Mouse (Mus musculus): ENCODE results near the gene Fto. TPM values are rescaled to one million over a fixed set of nuclear protein-coding genes. Genes with fewer than 3 reads are reported as not detected.
A peak's percentile ranks its signal among the peaks of the same experiment; 100 is the strongest.

Gene Fto
- total RNA-seq, 4 experiments from 2014 or later: 59.3 to 70.7 (median 65.1) TPM

DNA sequence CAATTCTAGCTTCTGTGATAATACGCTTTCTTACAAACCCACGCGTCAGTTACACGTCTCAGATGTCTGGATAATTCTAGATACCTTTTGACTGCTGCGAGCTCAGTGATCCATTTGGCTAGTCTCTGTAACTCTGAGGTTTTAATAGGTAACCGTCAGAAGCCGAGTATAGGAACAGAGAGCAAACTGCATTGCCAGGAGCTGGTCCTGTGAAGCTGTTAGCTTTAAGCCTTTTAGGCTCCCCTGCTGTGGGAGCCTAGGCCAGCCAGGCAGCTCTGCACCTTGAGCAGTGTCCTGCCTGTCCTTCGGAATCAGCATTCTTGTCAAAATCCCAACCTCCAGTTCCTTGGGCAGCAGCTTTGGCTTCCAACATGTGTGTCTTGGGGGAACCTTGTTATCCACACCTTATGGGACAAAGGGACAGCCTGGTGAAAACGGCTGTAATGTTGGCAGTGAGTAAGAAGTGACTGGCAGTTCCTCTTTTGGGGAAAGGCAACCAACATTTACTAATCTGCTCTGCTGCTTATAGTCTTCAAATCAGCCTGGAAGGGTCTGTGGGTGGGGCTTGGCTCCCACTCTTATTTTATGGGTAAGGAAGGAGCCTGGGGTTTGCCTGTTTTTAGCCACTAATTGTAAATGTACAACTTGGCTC, 77.2 kb downstream of the Fto start:
- no peak for DNase-seq (ENCODE audit: low spot score)

DNA sequence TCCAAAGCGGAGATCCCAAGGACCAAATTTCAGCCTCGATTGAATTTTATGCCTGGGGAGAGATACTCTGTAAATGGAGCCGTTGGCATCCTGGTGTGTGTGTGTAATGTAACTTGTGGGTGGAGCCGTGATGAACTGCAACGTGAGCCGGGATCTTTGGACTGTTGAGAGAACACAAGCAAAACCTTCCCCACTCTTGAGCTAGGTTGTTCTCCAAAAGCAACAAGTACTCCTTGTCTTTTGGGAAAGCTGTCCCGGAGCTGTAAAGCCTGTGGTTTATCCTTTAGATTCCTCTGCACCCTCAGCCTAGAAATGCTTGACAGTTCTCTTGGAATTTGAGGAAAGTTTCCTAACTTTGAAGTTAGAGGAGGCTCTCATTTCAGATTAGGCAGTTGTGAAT, 78.9 kb downstream of the Fto start:
- DNase-seq (ENCODE audit: low spot score): no peak

DNA sequence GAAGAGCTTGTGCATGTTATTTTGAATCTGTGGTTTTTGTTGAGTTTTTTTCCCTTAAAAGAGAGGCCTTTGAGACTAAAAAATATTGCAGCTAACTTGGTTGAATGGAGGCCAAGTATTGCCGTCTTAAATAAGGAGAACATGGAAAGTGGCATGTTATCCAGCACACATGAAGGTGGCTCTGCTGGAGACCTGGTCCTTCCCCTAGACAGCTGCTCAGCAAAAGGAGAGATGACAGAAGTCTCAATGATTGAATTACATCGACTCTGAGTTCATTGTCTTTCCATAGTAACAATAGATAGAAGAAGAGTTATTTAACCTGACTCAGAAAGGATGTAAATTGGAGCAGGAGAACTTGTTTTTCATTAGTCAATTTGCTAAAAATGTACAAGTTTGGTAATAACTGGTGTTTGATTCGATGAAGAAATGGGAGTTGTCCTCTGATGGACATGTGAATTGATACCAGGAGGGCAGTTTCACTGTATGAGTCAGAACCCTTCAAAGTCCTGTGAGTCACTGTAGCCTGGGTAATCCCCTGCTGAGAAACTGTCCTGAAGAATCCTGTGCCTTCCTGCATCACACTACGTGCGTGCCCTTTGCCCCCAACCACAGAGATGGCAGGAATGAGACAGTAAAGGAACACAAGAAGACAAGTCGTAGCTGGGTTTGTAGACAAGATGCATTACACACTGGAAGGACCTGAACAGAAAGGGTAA, 82.2 kb downstream of the Fto start:
- no peak for DNase-seq (ENCODE audit: low spot score)

DNA sequence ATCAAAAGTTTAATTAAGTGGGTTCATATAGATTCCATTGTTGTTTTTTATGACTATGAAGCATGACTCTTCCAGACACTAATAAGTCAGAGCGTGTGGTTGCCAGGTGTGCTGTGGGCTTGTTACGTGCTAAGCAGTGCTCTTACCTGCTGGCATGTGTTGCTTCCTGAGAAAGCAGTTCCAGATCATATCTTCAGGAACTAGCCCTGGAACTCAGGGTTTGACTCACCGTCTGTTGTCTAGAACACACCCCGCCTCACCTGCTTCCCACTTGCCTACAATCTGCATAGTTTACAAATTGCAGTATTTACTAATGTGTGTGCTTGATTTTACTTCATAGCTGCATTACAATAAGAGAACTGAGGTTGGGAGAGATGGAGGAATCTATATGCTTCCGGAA, 84.7 kb downstream of the Fto start:
- no peak for DNase-seq (ENCODE audit: low spot score)

DNA sequence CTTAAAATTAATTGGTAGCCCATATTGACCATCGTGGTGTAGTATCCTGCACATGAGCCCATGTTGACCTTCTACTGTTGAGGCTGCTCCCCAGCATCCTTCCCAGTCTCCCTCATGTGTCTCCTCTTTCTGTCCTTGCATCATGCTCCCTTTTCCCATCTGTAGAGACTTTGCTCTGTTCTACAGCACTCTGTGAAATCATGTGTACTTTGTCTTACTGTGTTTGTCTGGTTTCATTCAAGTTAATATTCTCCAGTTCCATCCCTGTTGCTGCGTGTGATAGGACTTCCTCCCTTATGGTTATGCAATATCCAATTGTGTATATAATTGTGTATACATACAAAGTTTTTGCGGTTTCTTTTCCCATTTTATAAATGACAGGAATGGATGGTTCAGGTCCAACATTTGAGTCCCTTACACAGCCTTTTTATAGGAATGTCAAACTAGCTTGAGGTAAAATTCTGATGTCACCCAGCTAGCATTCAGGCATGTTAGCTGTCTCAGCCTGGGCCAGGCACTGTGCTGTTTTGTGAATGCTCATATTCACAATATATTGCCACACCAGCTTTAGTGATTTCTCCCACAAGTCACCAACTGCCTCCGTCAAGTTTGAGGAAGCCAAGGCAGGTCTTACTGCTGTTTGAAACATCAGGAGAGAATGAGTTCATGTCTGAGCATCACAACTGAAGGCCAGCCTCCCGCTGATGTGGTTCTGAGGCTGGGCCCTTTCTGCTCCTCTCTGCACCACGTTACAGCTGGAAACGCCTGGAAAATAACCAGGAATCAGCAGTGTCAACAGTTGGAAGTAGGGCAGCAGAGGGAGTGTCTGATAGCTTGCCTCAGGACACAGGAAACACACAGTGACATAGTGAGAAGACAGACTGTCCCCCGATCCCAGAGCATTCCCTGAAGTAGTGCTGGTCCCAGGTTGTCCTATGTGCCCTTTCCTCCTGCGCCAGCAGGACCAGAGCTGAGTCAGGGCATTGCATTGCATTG, 90.0 kb downstream of the Fto start:
- peak; percentile 54 for DNase-seq (ENCODE audit: low spot score)

DNA sequence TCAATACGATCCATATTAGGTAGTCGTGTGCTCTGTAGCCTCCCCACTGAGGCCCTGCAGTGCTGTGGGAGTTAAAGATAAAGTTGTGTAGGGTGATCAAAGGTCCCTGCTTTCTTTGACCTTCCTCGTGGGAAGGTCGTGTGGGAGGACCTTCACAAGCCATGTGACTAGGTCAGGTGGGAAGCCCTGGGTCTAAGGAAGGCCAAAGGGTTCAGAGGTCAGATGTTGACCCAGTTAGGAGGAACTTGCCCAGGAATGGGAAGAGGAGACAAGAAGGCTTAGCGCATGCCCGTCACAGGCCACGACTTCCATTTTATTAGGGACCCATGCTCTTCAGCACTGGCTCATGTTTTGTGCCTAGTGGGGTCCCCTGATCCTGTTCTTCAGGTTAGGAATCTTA, 91.0 kb downstream of the Fto start:
- DNase-seq (ENCODE audit: low spot score): no peak

DNA sequence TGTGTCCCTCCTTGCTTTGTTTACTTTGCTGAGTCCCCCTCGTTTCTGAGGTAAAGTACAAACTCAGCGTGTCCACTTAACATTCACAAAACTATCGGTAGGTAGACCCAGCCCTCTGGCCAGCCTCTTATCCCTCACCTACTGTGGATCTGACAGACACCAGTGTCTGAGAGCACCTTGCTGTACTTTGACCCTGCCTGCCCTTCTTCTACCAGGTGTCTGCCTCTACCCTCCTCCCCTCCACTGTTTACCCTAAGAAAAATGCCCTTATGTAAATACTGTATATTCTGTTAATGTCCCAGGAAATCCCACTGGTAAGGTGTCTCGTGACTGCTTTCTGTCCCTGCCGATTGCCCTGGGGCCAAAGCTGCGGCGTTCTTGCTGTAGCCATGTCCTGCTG, 91.8 kb downstream of the Fto start:
- no peak for DNase-seq (ENCODE audit: low spot score)

DNA sequence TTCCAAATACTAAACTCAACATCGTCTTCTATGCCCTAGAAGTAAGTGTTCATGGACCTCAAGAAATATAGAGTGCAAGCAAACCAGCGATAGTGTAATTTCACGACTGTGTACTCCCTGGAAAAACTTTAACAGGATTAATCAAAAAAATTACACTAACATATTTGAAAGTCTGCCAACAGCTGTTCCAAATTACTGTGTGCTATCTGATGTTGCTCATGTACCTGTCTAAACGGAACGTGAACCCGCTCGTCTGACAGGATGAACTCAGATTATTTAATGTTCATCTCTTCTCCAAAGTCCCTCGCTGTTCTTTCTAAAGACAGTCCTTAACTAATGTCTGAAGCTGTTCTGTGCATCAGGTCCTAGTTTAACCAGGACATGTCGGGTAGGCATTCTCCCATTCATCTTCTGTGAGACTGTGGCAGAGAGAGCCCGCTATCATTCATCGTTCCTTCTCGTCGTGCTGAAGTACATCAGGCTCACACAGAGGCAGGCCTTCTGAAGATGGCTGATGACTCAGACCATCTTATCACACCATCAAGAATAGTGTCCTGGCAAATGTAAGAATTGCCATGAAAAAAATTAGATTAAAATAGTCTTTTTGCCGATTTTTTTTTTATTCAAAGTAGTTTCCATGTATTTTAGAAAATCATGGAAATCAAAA, 93.4 kb downstream of the Fto start:
- no peak for DNase-seq (ENCODE audit: low spot score)

DNA sequence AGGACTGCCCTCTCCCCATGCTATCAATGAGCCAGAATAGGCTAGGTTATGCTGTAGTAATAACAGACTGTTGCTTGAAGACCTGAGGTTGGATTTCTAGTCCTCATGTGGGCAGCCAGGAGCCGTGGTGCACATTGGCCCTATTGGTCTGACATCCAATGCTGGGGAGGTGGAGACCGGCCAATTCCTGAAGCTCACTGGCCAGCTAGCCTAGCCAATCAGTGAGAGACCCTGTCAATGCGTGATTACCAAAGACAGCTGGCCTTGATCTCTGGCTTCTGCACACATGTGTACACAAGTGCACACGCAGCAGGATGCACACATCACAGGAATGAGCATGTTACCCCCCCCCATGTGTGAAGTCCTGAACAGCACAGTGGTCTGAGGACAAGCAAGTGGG, 94.6 kb downstream of the Fto start:
- no peak for DNase-seq (ENCODE audit: low spot score)

DNA sequence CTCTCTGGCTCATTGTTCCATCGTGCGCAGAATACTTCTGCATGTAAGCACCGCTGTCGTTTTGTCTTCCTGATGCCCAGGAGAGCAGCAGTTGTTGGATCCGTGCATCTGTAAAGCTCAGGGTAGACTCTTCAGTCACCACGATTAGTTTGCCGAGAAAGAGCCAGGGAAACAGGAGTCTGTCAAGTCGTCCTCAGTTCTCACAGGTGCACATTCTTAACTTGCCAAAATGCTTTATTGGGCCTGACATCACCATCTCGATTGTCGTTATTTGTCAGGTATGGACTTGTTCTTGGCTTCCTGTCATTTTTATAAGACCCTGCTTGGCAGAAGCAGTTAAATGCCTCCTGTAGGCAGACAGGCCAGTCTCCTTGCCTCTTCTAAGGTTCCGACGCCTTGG, 96.7 kb downstream of the Fto start:
- DNase-seq (ENCODE audit: low spot score): no peak

DNA sequence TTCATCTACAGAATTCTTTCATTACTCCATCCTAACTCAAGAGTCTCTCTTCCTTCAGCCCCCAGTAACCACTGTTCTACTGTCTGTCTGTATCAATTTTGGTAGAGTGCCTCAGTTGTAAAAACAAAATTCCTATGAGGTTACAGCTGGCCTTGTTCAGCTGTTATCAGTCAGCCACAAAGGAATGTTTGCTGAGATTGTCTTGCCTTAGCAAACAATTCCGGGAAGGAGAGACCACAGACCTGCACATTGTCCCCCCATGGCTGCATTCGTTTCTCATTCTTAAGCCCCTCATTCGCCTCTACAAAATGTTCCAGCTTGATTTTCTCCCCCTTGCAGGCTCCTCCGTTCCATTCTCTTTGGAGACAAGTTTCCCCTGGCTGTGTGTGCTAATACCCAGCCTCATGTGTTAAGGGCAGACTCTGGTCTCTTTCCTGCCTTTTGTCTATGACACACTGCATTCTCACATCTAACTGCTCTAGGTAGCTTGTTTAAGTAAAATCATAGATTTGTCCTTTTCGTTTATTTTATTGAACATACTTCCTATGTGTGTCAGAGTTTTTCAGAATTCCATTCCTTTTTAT, 111.3 kb downstream of the Fto start:
- DNase-seq (ENCODE audit: low spot score): no peak

DNA sequence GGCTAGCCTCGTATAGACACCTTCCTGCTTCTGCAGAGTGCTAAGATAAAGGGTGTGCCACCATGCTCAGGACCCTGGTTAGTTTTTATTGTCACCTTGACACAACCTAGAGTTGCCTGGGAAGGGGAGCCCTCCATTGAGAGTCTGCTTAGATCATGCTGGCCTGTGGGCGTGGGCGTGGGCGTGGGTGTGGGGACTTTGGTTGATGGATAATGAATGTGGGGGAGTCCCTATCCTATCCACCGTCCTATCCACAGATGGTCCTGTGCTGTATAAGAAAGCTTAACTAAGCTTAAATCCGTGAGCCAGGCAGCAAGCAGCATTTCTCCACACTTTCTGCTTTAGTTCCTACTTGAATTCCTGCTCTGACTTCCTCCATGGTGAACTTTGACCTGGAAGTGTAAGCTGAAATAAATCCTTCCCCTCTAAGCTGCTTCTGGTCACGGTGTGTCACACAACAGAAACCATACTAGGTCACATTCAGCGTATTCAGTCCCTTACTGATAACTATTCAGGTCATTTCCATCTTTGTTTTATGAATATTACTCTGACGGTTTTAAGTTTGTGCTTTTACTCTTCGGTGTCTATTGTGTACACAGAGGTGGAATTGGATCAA, 112.0 kb downstream of the Fto start:
- DNase-seq (ENCODE audit: low spot score): no peak

DNA sequence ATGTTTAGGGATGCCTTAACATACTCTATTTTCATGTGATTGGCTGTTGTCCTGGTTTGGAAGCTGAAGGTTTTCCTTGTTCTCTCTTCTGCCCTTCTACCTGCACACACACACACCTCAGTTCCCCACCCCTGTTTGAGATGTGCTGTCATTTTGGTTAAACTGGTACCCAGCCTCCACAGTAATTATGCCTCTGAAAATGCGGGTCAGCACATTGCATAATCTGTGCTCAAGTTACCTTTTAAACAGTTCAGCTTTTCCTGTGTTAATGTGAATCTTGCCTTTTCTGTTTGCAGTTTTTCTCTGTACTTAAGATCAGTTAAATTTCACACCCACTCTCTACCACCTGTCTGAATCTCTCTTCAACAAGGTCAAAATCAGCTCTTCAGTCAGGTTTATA, 113.2 kb downstream of the Fto start:
- DNase-seq (ENCODE audit: low spot score): no peak

DNA sequence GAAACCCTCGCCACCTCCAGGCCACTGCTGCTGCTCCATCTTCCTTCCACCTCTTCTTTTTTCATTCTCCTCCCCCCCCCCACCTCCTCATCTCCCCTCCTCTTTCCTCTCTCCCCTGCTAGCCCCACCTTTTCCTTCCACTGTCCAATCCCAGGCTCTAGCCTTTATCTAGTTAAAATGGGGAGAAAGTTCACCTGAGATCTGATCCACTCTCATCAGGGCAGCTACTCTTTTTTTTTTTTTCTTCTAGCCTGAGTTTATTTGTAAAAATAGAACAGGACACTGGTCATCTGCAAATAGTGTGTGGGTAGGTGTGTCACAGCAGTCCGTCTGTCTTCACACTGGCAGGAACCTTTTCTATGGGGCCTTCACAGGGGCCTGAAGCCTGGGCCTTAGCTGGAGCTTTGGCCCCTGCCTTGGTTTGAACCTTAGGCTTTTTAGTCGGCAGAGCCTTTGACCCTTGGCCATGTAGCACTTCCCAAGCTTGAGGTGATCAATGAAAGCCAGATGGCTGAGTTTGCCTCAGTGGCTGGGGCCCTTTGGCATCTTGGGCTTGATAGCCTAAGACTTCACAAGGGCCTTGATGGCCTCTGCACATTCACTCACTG, 117.1 kb downstream of the Fto start:
- DNase-seq (ENCODE audit: low spot score): no peak

DNA sequence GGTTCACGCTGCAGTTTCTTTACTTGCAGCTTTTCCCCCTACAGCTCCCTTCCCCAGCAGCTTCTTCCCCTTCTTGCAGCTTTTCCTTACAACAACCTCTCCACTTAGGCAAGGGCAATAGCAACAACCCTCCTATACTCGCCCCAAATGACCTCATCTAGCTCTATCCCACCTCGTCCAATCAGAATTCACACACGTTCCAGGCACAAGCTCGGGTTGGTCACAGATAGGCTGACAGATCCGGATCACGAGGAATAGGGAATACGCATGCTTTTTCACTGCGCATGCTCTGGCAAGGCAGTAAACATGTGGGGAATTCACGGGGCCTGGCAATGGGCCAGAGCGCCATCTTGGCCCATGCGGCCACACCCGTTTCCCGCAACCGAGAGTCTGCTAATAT, 122.7 kb downstream of the Fto start:
- DNase-seq (ENCODE audit: low spot score): no peak

DNA sequence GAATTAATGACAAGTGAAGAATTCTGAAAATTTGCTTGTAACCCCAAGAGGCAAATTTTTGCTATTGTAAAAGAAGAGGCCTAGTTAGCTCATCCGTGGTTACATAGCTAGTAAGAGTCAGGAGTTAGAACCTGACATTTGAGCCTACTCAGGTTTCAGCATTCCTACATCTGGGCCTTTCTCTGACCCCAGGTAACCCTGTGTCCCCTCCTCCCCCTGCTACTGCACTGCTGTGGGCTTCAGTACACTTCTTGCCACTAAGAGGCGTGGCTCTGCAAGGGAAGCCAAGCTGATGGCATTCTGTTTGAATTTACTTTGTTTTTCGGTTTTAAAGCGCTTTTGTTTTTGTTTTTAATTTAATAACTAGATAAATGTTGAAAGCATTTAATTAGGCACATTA, 130.6 kb downstream of the Fto start:
- DNase-seq (ENCODE audit: low spot score): no peak

DNA sequence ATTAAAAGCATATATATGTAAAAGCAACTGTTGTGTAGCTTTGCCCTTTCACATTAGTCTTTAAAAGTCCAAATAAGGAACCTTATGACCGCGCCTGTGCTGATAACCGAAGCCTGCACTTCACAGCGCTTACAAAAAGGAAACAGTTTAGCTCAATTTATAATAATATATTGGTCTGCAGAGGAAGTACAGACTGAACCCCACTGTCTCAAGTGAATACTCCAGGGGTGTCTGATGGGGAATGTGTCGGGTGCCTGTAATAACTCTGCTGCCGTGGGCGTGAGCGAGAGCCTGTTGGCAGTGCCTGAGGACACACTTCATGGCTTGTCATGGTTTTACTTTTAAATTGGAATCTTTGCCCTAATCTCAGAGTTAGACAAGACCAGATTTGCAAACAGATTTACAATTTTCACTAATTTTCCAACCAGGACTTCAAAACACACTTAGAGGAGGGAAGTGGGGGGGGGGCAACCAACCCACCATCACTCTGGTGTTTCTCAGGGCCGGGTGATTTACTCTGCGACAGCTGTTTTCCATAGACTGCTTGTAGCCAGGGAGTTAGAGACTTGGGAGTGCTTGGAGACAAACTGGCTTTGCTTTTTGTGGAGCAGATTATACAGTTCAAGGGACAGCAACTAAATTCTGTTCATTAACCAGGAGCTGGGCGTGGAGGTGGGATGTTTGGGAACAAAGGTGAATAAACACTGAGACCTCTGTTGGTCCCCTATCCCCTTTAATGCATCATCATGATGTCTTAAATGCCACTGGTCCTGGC, 131.5 kb downstream of the Fto start:
- no peak for DNase-seq (ENCODE audit: low spot score)

DNA sequence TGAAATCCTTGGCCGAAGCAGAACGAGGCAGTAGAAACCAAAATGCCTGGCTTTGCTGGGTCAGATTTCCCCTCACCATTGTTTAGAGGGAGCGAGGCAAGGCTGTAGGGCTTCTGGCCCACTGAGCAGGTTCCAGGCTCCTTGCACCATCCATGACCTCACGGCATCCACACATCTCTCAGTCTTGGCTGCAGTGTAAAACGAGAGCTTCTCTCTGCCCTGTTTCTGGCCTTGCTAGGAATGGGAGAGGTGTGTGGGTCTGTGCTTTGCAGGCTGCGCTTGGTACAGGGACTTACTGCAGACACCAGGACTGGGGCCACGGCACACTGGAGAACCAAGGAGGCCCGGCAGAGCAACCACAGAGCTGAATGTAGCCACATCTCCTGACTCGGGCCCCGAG, 132.2 kb downstream of the Fto start:
- no peak for DNase-seq (ENCODE audit: low spot score)

DNA sequence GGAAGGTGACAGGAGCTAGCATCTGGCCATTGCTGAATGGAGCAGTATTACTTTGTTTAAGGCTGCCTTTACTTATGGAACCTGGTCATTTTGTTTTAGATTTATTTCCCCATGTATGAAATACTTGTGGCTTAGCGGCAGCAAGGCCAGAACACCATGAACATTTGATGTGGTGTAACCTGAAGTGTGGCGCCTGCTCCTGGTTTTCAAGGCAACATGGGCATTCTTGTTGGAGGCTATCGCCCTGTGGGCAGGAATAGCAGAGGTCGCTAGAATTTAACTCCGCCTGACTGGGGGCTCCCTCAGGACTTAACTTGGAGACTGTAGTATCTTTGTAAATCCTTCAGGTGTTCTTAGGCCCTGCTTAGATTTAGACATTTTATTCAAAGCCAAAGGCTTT, 132.7 kb downstream of the Fto start:
- no peak for DNase-seq (ENCODE audit: low spot score)
